Mouse (Mus musculus): ENCODE measurements around the gene Tgfa.

GRCm38 (mm10) chr6:86192978-86193377 lies 2.0 kb upstream of the Tgfa start:
- no peak for TF ChIP-seq CTCF (conservative IDR thresholded peaks at IDR 0.05; ENCODE audit: insufficient read depth, insufficient read length, low read depth, low read length)
- TF ChIP-seq POLR2A (IDR thresholded peaks at IDR 0.05; ENCODE audit: low read depth, low read length): no peak

Measured in kidney, adult 2 months (tissue).